Comparison of ENCODE assay signal across 9 mouse cellular contexts in genomic region chr1:121601084-121601483, GRCm38 (mm10). TPM values are rescaled to one million over a fixed set of nuclear protein-coding genes. Genes with fewer than 3 reads are reported as not detected.
DNase-seq lines count a peak whose midpoint lies in the region; ATAC-seq and TF ChIP-seq lines count a peak whose summit lies in the region.
"Had no signal": no experiment of that assay in that cellular context is flagged by ENCODE, and none has a peak within 500 bp of the region (broad histone marks: within the 10 kb centered on the region; RNA-seq: fewer than 3 reads in every experiment).

No protein-coding gene starts in this region.

- H3K27me3 ChIP-seq in liver, adult 2 months (ENCODE audit: control insufficient read depth, insufficient read depth, low read length): no peaks in the 10 kb centered on the region; the same call in 1 of the 2 replicates
- no peaks in the 10 kb centered on the region for H3K27me3 ChIP-seq in liver, embryonic 12.5 days (replicated peaks)

- peak; percentile 20 for DNase-seq in cerebellum, adult 8-10 months
- peak; percentile 24 for DNase-seq in liver, adult 2 months (ENCODE audit: extremely low read depth, low read depth, low spot score)
- DNase-seq in brain, embryonic 14.5 days (ENCODE audit: low read depth): peak; percentile 81
- DNase-seq in ovary, postnatal 36 days (ENCODE audit: low spot score): no peak
- no peak for DNase-seq in layer of hippocampus, postnatal 36 days

- 20% methylated on average over 1 of the region's 1 CpGs for WGBS in liver, adult 2 months
- WGBS in liver, embryonic 12.5 days (ENCODE audit: insufficient replicate concordance): 35% methylated on average over 1 of the region's 1 CpGs

- TF ChIP-seq CTCF in liver, adult 2 months (IDR thresholded peaks at IDR 0.05; ENCODE audit: low read depth, low read length): no peak
- peak; percentile 69; the same call in 1 of the 2 replicates for TF ChIP-seq CTCF in brain, embryonic 14.5 days (IDR thresholded peaks at IDR 0.05; ENCODE audit: borderline replicate concordance, extremely low read depth, insufficient read depth, insufficient read length)

- H3K4me3 ChIP-seq in liver, adult 2 months (ENCODE audit: insufficient read depth, low read depth, low read length): no peak overlapping the region
- no peak overlapping the region for H3K4me3 ChIP-seq in liver, embryonic 12.5 days

- ATAC-seq in cerebellum, adult (ENCODE audit: insufficient number of reproducible peaks, low FRiP score, low TSS enrichment): no peak
- no peak for ATAC-seq in liver, embryonic 12.5 days
- ATAC-seq in megakaryocyte progenitor cell, adult 5-6 weeks (replicated peaks; ENCODE audit: poor library complexity): 0 out of 2 replicates have a peak, but pooled peaks have one; percentile 29

- H3K4me2 ChIP-seq in liver, embryonic 12.5 days: no peak overlapping the region

- no peak for TF ChIP-seq POLR2A in liver, adult 2 months (IDR thresholded peaks at IDR 0.05; ENCODE audit: extremely low read depth, insufficient read depth, low read length)
- TF ChIP-seq POLR2A in brain, embryonic 14.5 days (IDR thresholded peaks at IDR 0.05; ENCODE audit: borderline replicate concordance, extremely low read depth, insufficient read depth, insufficient read length, poor library complexity, severe bottlenecking): no peak

- no peaks in the 10 kb centered on the region for H3K36me3 ChIP-seq in liver, adult 2 months (ENCODE audit: control insufficient read depth, insufficient read depth, low read length)
- no peaks in the 10 kb centered on the region for H3K36me3 ChIP-seq in liver, embryonic 12.5 days

- no peaks in the 10 kb centered on the region for H3K4me1 ChIP-seq in liver, adult 2 months (ENCODE audit: control insufficient read depth, insufficient read depth, low read length)
- H3K4me1 ChIP-seq in liver, embryonic 12.5 days: no peaks in the 10 kb centered on the region

- no peak overlapping the region for H3K27ac ChIP-seq in liver, adult 2 months (replicated peaks; ENCODE audit: insufficient read depth, low read depth, low read length)
- no peak overlapping the region for H3K27ac ChIP-seq in liver, embryonic 12.5 days
- H3K27ac ChIP-seq: macrophage had no signal

- no peaks in the 10 kb centered on the region for H3K79me2 ChIP-seq in liver, adult 2 months (ENCODE audit: control insufficient read depth, insufficient read depth, low read length)

- H3K9me3 ChIP-seq in liver, embryonic 12.5 days (replicated peaks): no peaks in the 10 kb centered on the region

- H3K9ac ChIP-seq in liver, adult 2 months (ENCODE audit: low read depth, low read length): no peak overlapping the region
- H3K9ac ChIP-seq in liver, embryonic 12.5 days: no peak overlapping the region

RNA-seq across cellular contexts. Expression of gene Ddx18, which starts 33.3 kb away (rescaled TPM):
- 11.9 and 13.6 TPM in 2 replicates for total RNA-seq in liver, adult 2 months (2014; rRNA removed)
- polyA plus RNA-seq in liver, adult 2 months (2012; rRNA removed): 14.5 and 18.2 TPM in 2 replicates
- 62.0 and 62.1 TPM in 2 replicates for polyA plus RNA-seq in liver, embryonic 12.5 days (2016; fragmentation: Nextera tagmentation; extraction: Ambion mirVana)
- 54.0 and 59.4 TPM in 2 replicates for polyA plus RNA-seq in brain, embryonic 14.5 days (2012; rRNA removed)
- total RNA-seq in megakaryocyte progenitor cell, adult 5-6 weeks (2015): 172 and 208 TPM in 2 replicates
- 95.4 TPM in 2 replicates for total RNA-seq in megakaryocyte progenitor cell, adult 5-6 weeks (2017)
- total RNA-seq in layer of hippocampus, postnatal 36 days (2021): 10 to 100 TPM; 27.7 to 28.8 TPM

Comparison
In these comparisons a context has a peak if more than half of its experiments do, and no peak if none do; other contexts are left out.
1. DNase-seq: peak in cerebellum, adult 8-10 months (single experiment), liver, adult 2 months (single experiment) and brain, embryonic 14.5 days (single experiment); none in ovary, postnatal 36 days (single experiment) and layer of hippocampus, postnatal 36 days (0 of 2).